Mouse (Mus musculus): ENCODE measurements around the gene Zfp57.

DNA sequence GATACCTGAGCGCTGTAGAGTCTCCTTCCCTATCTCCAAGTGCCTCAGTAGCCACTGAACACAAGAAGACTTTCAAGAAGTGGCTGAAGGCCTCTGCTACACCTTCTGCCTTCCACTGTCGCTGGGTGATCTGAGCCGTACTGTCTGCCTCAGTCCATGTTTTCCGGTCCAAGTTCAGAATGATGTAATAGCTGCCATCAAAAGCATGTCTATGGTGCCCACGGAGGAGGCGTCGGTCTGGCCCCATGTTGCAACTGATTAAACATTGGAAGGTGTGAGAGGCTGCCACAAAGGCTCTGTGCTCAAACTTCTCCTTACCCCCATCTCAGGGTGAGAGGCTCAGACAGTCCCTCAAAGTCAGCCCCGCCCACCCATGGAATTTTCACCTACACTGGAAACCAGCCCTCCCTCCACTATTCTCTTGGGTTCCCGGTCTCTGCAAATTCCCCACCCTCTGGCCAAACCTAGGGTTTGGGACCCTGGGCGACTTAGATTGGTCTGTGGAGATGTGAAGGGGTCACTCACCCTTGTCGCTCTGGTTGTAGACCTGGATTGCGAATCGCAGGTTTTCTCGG is 30.6 kb upstream of the Zfp57 start:
- TF ChIP-seq GATA1 (IDR thresholded peaks at IDR 0.05; ENCODE audit: borderline replicate concordance, low read length) (no peak), FLI1 (IDR thresholded peaks at IDR 0.05; ENCODE audit: low read length) (no peak)
